Mouse (Mus musculus) liver, adult 2 months (tissue): ENCODE measurements around the gene Hdlbp.

ENCODE experiments used
- CTCF ChIP-seq: fragments of 200-500 bp; IDR thresholded peaks from 2 replicates; pipeline ENCODE4 v1.5.1; 2011; ENCODE audit warnings: low read depth, low read length, control low read depth
- POLR2A ChIP-seq: fragments of 200-500 bp; IDR thresholded peaks from 2 replicates; pipeline ENCODE4 v1.6.1; 2011; ENCODE audit warnings: low read length, control low read depth; ENCODE audit not compliant: insufficient read depth; ENCODE audit errors: extremely low read depth

GRCm38 (mm10) chr1:93468626-93469025 lies 10.0 kb downstream of the Hdlbp start:
- TF ChIP-seq CTCF (no peak), POLR2A (no peak)
